ENCODE assay signal across 11 mouse cellular contexts in genomic region chr9:103558240-103558639, GRCm38 (mm10).
DNase-seq lines count a peak whose midpoint lies in the region; ATAC-seq lines count a peak whose summit lies in the region.
"Had no signal": no experiment of that assay in that cellular context is flagged by ENCODE, and none has a peak within 500 bp of the region (broad histone marks: within the 10 kb centered on the region; RNA-seq: fewer than 3 reads in every experiment).

No protein-coding gene starts in this region.

- ATAC-seq in heart, embryonic 13.5 days (ENCODE audit: extremely low read depth, insufficient number of reproducible peaks, low FRiP score, low TSS enrichment) = no peak
- ATAC-seq in heart, embryonic 11.5 days (replicated peaks; ENCODE audit: insufficient number of reproducible peaks, low FRiP score, low TSS enrichment) = no peak

- H3K27ac ChIP-seq in heart, embryonic 13.5 days (replicated peaks) = peak overlapping the region; percentile 26; the same call in 1 of the 2 replicates
- H3K27ac ChIP-seq in heart, embryonic 11.5 days (ENCODE audit: low read depth, low read length) = no peak overlapping the region
- H3K27ac ChIP-seq: embryonic facial prominence, embryonic 15.5 days; midbrain, embryonic 12.5 days had no signal

- intact Hi-C loops in heart, postnatal 25 days (cut with DNase I) = loop anchor here (5.0 kb wide), 1 partner anchor 56 kb away; no protein-coding TSS in a partner anchor

- peaks cover 5% of the 10 kb centered on the region for H3K36me3 ChIP-seq in heart, embryonic 13.5 days
- H3K36me3 ChIP-seq in heart, embryonic 11.5 days (ENCODE audit: control insufficient read depth, insufficient read depth, low read length) = no peaks in the 10 kb centered on the region; the same call in 1 of the 2 replicates
- H3K36me3 ChIP-seq: embryonic facial prominence, embryonic 15.5 days; midbrain, embryonic 12.5 days had no signal

- 57% methylated on average over 7 of the region's 7 CpGs for WGBS in heart, embryonic 13.5 days
- WGBS in heart, embryonic 11.5 days (ENCODE audit: insufficient replicate concordance) = 68% methylated on average over 7 of the region's 7 CpGs

- DNase-seq in cerebellum, adult 9-10 months = peak; percentile 83
- DNase-seq in layer of hippocampus, adult 8-10 months (ENCODE audit: low spot score in 2 of 2) = peak; percentile 68 to 73
- peak; percentile 15 to 41 for DNase-seq in lung, postnatal 4 days
- DNase-seq in gastrocnemius, postnatal 25 days = no peak
- DNase-seq in heart, postnatal 25 days (ENCODE audit: low spot score) = no peak
- DNase-seq in adrenal gland, postnatal 14 days = no peak
- DNase-seq: heart, postnatal 10 days had no signal

- no peak overlapping the region for H3K4me2 ChIP-seq in heart, embryonic 13.5 days
- H3K4me2 ChIP-seq in heart, embryonic 11.5 days = no peak overlapping the region
- H3K4me2 ChIP-seq: embryonic facial prominence, embryonic 15.5 days; midbrain, embryonic 12.5 days had no signal

- no peak overlapping the region for H3K4me3 ChIP-seq in heart, embryonic 13.5 days
- H3K4me3 ChIP-seq in heart, embryonic 11.5 days (ENCODE audit: low read depth, low read length) = no peak overlapping the region
- H3K4me3 ChIP-seq: embryonic facial prominence, embryonic 15.5 days; midbrain, embryonic 12.5 days had no signal

- H3K4me1 ChIP-seq in heart, embryonic 13.5 days = peaks cover 36% of the 10 kb centered on the region
- H3K4me1 ChIP-seq in heart, embryonic 11.5 days (ENCODE audit: control insufficient read depth, insufficient read depth, low read length) = peaks cover 21% of the 10 kb centered on the region

- peaks cover 5% of the 10 kb centered on the region; the same call in 1 of the 2 replicates for H3K9me3 ChIP-seq in heart, embryonic 13.5 days
- peaks cover 2% of the 10 kb centered on the region; the same call in 1 of the 2 replicates for H3K9me3 ChIP-seq in heart, embryonic 11.5 days (replicated peaks; ENCODE audit: control insufficient read depth, low read length)
- H3K9me3 ChIP-seq: embryonic facial prominence, embryonic 15.5 days had no signal

- no peaks in the 10 kb centered on the region for H3K27me3 ChIP-seq in heart, embryonic 13.5 days (replicated peaks)
- H3K27me3 ChIP-seq in heart, embryonic 11.5 days (ENCODE audit: control insufficient read depth, insufficient read depth, low read length) = no peaks in the 10 kb centered on the region
- H3K27me3 ChIP-seq: embryonic facial prominence, embryonic 15.5 days had no signal

- H3K9ac ChIP-seq in heart, embryonic 13.5 days = no peak overlapping the region
- H3K9ac ChIP-seq in heart, embryonic 11.5 days (ENCODE audit: low read depth, low read length) = no peak overlapping the region
- H3K9ac ChIP-seq: embryonic facial prominence, embryonic 15.5 days had no signal

Comparison
In these comparisons a context has a peak if more than half of its experiments do, and no peak if none do; other contexts are left out.
1. DNase-seq: peak in cerebellum, adult 9-10 months (single experiment), layer of hippocampus, adult 8-10 months (2 of 2) and lung, postnatal 4 days (2 of 2); none in gastrocnemius, postnatal 25 days (single experiment), heart, postnatal 25 days (single experiment) and adrenal gland, postnatal 14 days (single experiment).